Mouse (Mus musculus) T-helper 17 cell (primary cell): Measurements from ENCODE around the gene Cc2d2a.

ENCODE experiments used
- in situ Hi-C, 2 experiments: fragments of 300-600 bp; cut with MboI, MseI; formaldehyde crosslinking; loops; 1 replicate in 1 of 2; 2 replicates in 1 of 2; pipeline ENCODE4 v1.15.1; 2025; ENCODE audit warnings: high pct_unique_total_duplicates in 2 of 2

Gene Cc2d2a

GRCm38 (mm10) chr5:43723830-43724229 is 61.7 kb downstream of the Cc2d2a start:
- in situ Hi-C loops, result no loop called here

GRCm38 (mm10) chr5:43728375-43729165 is 66.4 kb downstream of the Cc2d2a start:
- in situ Hi-C loops, result no loop called here

DNA sequence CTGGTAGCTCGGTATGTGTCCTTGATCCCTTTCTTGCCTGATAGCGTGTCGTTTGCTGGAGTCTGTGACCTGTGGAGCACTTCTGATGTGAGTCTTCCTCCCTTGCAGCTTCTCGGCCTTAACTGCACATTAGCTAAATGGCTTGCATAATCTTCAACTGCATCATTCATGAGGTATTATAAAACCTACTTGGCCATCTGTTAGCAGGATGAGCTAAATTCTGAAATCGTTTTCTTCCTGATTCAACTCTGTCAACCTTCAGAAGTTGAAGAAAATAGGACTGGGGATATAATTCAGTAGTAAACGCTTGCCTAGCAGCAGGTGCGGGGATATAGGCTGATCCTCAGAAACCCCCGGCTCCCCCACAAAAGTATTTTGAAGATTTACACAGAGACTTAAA is 70.2 kb downstream of the Cc2d2a start:
- in situ Hi-C loops, result no loop called here

- in situ Hi-C loops, result no loop called here
Measured at GRCm38 (mm10) chr5:43744187-43744586, 82.0 kb downstream of the Cc2d2a start.

GRCm38 (mm10) chr5:43745156-43745555 is 83.0 kb downstream of the Cc2d2a start:
- in situ Hi-C loops, result no loop called here

GRCm38 (mm10) chr5:43748039-43748438 is 85.9 kb downstream of the Cc2d2a start:
- in situ Hi-C loops, result no loop called here

GRCm38 (mm10) chr5:43749092-43749491 is 86.9 kb downstream of the Cc2d2a start:
- in situ Hi-C loops, result no loop called here

DNA sequence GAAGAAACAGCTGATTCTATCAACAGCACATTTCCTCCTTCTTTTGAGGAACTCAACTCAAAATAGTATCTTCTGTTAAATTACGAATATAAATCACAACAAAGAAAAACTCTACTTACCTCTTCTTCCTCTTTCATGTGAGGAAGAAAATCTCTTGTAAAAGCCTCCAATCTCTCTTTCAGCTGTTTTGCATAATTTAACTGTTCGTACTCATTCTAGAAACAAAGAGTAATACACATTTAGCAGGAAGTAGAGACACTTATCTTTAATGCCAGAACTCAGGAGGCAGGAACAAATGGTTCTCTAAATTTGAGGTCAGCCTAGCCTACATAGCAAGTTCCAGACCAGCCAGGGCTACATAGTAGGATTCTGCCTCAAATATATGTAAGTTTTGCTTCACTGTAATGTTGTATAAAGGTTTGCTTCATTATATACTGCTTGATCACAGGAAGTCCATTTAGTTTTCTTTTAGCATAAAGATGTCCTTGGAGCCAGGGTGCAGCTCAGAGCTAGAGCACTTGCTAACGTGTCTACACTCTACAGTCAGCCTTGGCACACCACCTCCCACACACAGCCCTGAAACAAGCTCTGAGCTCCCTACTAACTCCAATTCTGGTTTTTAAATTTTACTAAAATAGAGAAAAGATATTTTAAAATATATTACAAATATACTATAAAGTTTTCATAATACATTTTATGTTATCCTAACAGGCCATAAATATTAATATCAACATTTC is 108.6 kb downstream of the Cc2d2a start:
- in situ Hi-C loops, result loop anchor here in 1 of 2 experiments (10.0 to 25.0 kb wide), 2 partner anchors 1917 to 1926 kb away; partner anchors contain the start of gene Bod1l

GRCm38 (mm10) chr5:43771555-43771954 is 109.4 kb downstream of the Cc2d2a start:
- in situ Hi-C loops, result loop anchor here in 1 of 2 experiments (10.0 to 25.0 kb wide), 2 partner anchors 1916 to 1927 kb away; partner anchors contain the start of gene Bod1l

- in situ Hi-C loops, result loop anchor here in 1 of 2 experiments (10.0 kb wide), 1 partner anchor 1932 kb away; the partner anchor contains the start of gene Bod1l
Measured at GRCm38 (mm10) chr5:43776407-43776806, 114.3 kb downstream of the Cc2d2a start.

- in situ Hi-C loops, result loop anchor here in 1 of 2 experiments (10.0 kb wide), 1 partner anchor 1932 kb away; the partner anchor contains the start of gene Bod1l
Measured at GRCm38 (mm10) chr5:43776993-43777392, 114.8 kb downstream of the Cc2d2a start.

GRCm38 (mm10) chr5:43778583-43778982 is 116.4 kb downstream of the Cc2d2a start:
- in situ Hi-C loops, result loop anchor here in 1 of 2 experiments (10.0 kb wide), 1 partner anchor 1934 kb away; the partner anchor contains the start of gene Bod1l

DNA sequence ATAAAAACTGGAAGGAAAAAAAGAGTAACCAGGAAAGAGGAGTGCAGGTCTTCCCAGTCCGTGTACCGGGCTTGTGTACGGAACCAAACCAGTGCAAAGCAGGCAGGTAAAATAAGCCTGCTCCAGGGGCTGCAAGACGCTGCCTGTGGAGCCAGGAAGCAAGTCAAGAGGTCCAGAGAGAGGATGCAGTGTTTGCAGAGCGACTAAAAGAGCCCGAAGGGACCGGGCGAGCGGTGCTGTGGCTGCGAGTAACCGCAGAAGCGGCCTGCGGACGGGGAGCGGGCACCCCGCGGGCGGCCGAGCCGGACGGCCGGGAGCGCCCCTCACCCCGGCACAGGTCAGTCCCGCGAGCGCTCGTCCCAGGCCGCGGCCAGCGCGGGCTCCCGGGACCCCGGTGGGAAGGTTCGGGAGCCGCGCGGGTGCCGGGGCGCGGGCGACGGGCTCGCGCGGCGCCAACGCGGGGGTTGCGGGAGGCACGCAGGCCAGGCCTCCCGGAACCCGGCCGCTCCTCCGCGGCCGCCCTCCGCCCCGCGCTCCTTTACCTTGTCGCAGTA is 119.4 kb downstream of the Cc2d2a start:
- in situ Hi-C loops, result no loop called here

- in situ Hi-C loops, result no loop called here
Measured at GRCm38 (mm10) chr5:43781977-43782930, 120.1 kb downstream of the Cc2d2a start.

GRCm38 (mm10) chr5:43783996-43784395 is 121.8 kb downstream of the Cc2d2a start:
- in situ Hi-C loops, result no loop called here

- in situ Hi-C loops, result no loop called here
Measured at GRCm38 (mm10) chr5:43786607-43787006, 124.5 kb downstream of the Cc2d2a start.

DNA sequence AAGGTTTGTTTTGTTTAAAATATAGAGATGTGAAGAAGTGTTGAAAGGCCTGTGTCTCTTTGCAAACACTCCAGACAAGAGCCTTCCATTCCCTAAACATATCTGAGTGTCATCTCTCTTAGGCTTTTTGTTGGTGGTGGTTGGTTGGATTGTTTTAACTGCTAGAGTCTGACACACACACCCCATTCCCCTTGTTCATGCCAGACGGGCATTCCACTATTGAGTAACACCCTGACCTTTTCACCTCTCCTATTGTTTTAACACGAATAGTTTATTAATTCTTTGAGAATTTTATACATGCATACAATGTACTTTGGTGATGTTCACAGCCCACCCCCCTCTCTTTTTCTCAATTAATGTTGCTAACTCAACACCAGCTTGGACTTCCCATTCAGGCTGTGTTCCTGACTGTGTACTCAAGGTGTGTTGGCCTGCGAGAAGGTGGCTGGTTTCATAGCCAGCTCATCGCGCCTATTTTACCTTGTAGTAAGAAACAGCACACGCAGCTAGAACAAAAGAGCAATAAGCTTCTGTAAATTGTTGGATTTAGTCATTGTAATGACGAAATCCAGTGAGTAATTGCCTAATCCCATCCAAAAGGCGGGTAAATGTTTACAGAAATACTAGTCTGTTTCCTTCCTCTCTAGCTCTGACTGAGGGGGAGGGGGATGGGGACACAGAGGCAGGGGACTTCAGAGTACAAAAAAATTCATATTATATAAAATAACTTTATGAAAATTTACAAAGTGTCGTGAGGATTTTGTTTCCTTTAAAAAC is 126.0 kb downstream of the Cc2d2a start:
- in situ Hi-C loops, result no loop called here
